Mouse (Mus musculus) cortical plate, adult 2 months (tissue): ENCODE data around the gene Nxf3.

Experiments
- CTCF ChIP-seq: fragments of 200-500 bp; IDR thresholded peaks from 2 replicates; pipeline ENCODE4 v1.5.1; 2011; ENCODE audit warnings: mild to moderate bottlenecking, control low read depth, low read length; ENCODE audit not compliant: insufficient read depth; ENCODE audit errors: extremely low read depth
- POLR2A ChIP-seq: fragments of 200-500 bp; IDR thresholded peaks from 2 replicates; pipeline ENCODE4 v1.6.1; 2011; ENCODE audit warnings: mild to moderate bottlenecking, low read length, control low read depth; ENCODE audit not compliant: insufficient read depth; ENCODE audit errors: extremely low read depth

DNA sequence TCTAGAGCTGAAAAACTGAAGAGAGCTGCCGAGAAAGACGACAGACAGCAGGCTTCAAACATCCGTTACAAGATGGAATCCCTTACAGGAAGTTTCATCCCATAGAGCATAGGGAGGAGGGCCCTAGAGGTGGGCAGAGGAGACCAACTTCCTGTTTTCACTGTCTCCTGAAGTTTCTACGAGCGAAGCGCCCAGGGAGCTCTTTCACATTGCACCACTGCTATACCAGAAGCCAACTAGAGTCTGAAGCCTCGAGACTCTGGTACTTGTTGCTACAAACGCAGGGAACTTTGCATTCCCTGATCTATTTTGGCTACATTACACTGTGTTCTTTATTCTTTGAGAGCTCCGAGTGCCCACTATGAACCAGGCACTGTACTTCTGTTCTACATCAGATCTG, at the start of gene Nxf3:
- no peak for TF ChIP-seq CTCF
- no peak for TF ChIP-seq POLR2A
